Mouse (Mus musculus) heart, adult 2 months (tissue): ENCODE measurements around the gene Barx2. TPM values are rescaled to one million over a fixed set of nuclear protein-coding genes. Genes with fewer than 3 reads are reported as not detected.
A peak's percentile ranks its signal among the peaks of the same experiment; 100 is the strongest.
"Not testable (repeated sequence)": the region's sequence is repeated elsewhere in the genome, so short reads cannot be mapped to it uniquely, and the experiment has no call there.

ENCODE experiments used
- DNase-seq, 2 experiments: peaks; one replicate each; pipeline ENCODE4 v3.0.0; 2021
- H3K27ac ChIP-seq: fragments of 200-600 bp; 2 replicates; pipeline ENCODE4 v1.8.1; 2022
- H3K27me3 ChIP-seq: fragments of 200-500 bp; 2 replicates; pipeline ENCODE4 v1.6.1; 2012; ENCODE audit warnings: mild to moderate bottlenecking, low read length, inconsistent platforms, mixed read lengths; ENCODE audit not compliant: control insufficient read depth, insufficient read depth
- H3K36me3 ChIP-seq: fragments of 200-500 bp; 2 replicates; pipeline ENCODE4 v1.6.1; 2012; ENCODE audit warnings: low read length, inconsistent platforms; ENCODE audit not compliant: control insufficient read depth, insufficient read depth
- H3K4me1 ChIP-seq: fragments of 200-500 bp; 2 replicates; pipeline ENCODE4 v1.6.1; 2011; ENCODE audit warnings: low read length; ENCODE audit not compliant: control insufficient read depth, insufficient read depth
- H3K4me3 ChIP-seq: fragments of 200-600 bp; 2 replicates; pipeline ENCODE4 v1.8.1; 2022
- H3K79me2 ChIP-seq: fragments of 200-500 bp; replicated peaks from 2 replicates; pipeline ENCODE4 v1.6.1; 2012; ENCODE audit warnings: mild to moderate bottlenecking, inconsistent platforms, low read length, moderate library complexity, mixed read lengths; ENCODE audit not compliant: control insufficient read depth, insufficient read depth
- H3K9ac ChIP-seq: fragments of 200-500 bp; 2 replicates; pipeline ENCODE4 v1.6.1; 2012; ENCODE audit warnings: low read depth, mild to moderate bottlenecking, control low read depth, inconsistent platforms, low read length, mixed read lengths
- CTCF ChIP-seq: fragments of 200-600 bp; IDR thresholded peaks from 2 replicates; pipeline ENCODE4 v1.8.1; 2022; ENCODE audit warnings: antibody characterized with exemption, mild to moderate bottlenecking, moderate library complexity
- EP300 ChIP-seq: fragments of 200-500 bp; IDR thresholded peaks from 2 replicates; pipeline ENCODE4 v1.6.1; 2011; ENCODE audit warnings: low read depth, low read length, control low read depth; ENCODE audit not compliant: insufficient read depth
- POLR2A ChIP-seq: fragments of 200-500 bp; IDR thresholded peaks from 2 replicates; pipeline ENCODE4 v1.6.1; 2011; ENCODE audit warnings: mild to moderate bottlenecking, low read depth, low read length, control low read depth; ENCODE audit not compliant: insufficient read depth
- WGBS: fragments of 180-500 bp; shearing (Covaris S2); methylation state at CpG from one replicate; pipeline ENCODE4 v1.1.7; 2018; 5-methylcytosine and 5-hydroxymethylcytosine counted together
- intact Hi-C: fragments of 180-260 bp; cut with DNase I; formaldehyde crosslinking; loops from one replicate; pipeline ENCODE4 v1.15.1; 2025
- polyA plus RNA-seq: library from polyadenylated mRNA; depleted of rRNA; stranded (reverse); fragments of >200 nt; gene quantifications from 2 replicates; pipeline ENCODE4 v1.2.3, GENCODE M21; 2012
- total RNA-seq, 2 experiments: library from RNA; stranded (reverse); gene quantifications; 2 replicates each; pipeline ENCODE4 v1.2.3; 2021

Barx2 gene
- total and polyA plus RNA-seq, 3 experiments = 0.04 to 0.36 (median 0.13) TPM

DNA sequence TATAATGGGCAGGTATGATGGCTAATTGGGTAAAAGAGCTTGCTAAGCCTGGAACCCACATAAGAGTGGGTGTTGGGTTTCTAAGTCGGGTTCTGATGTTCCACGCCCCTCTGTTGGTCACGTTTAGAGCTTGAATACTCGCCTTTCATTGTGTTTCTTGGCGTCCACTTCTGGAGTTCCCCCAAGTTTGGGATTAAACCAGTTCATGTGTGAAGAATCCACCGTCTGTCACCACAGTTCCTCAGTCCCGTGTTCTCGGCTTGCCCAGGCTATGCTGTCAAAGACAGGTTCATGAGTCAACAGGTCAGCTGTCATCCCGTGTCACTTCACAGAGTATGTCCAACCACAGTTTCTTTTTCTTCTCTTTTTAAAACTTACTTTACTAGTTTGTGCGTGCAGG, 33.8 kb upstream of the Barx2 start:
- Histone ChIP-seq H3K4me3 (no peak overlapping the region), H3K9ac (no peak overlapping the region), H3K36me3 (no peaks in the 10 kb centered on the region), H3K27ac (no peak overlapping the region), H3K79me2 (no peaks in the 10 kb centered on the region), H3K4me1 (no peaks in the 10 kb centered on the region), H3K27me3 (no peaks in the 10 kb centered on the region)
- WGBS = 64% methylated on average over 10 of the region's 10 CpGs
- TF ChIP-seq CTCF (no peak), POLR2A (no peak)
- DNase-seq = no peak
- intact Hi-C loops = loop anchor here (1.0 to 10.0 kb wide), 2 partner anchors 212 to 398 kb away; partner anchors contain the start of gene Kcnj5

- H3K27ac ChIP-seq = no peak overlapping the region
- H3K4me1 ChIP-seq = no peaks in the 10 kb centered on the region
- H3K27me3 ChIP-seq = no peaks in the 10 kb centered on the region
- intact Hi-C loops = loop anchor here (10.0 kb wide), 1 partner anchor 402 kb away; the partner anchor contains the start of gene Kcnj5
- DNase-seq = no peak
- no peak for TF ChIP-seq POLR2A
- TF ChIP-seq CTCF = peak; percentile 71
- H3K36me3 ChIP-seq = no peaks in the 10 kb centered on the region
- no peak overlapping the region for H3K4me3 ChIP-seq
- 42% methylated on average over 1 of the region's 1 CpGs for WGBS
- H3K9ac ChIP-seq = no peak overlapping the region
- no peaks in the 10 kb centered on the region for H3K79me2 ChIP-seq
Measured at GRCm38 (mm10) chr9:31942334-31942733, 29.1 kb upstream of the Barx2 start.

DNA sequence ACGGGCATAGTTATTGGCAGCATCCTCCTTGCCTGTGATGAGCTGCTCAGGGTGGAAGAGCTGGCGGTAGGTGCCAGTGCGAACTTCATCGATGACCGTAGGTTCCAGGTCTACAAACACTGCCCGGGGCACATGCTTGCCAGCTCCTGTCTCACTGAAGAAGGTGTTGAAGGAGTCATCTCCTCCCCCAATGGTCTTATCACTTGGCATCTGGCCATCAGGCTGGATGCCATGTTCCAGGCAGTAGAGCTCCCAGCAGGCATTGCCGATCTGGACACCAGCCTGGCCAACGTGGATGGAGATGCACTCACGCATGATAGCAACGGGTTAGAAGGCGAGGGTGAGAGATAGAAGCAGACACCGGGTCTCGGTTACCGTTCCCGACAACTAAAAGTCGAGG, 23.2 kb upstream of the Barx2 start:
- H3K36me3 ChIP-seq, H3K27ac ChIP-seq, H3K27me3 ChIP-seq, H3K9ac ChIP-seq, H3K4me3 ChIP-seq, H3K4me1 ChIP-seq, intact Hi-C loops, H3K79me2 ChIP-seq: not testable (repeated sequence)
- peak; percentile 40 to 65 for DNase-seq
- 55% methylated on average over 15 of the region's 16 CpGs for WGBS

DNA sequence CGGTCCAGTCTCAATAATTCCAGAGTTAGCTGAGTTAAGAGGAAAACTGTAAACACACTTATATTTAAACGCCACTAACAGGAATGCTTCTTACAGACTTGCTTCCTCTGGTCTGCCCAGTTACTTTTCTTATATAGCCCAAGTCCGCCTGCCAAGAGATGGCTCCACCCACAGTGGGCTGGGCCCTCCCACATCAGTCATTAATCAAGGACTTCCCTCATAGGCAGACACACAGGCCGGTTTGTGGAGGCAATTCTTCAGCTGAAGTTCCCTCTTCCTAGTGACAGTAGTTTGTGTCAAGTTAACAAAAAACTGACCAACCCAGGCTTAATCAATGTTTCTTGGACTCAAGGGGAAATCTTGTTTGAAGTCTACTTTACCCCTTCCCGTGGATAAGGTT, 18.4 kb upstream of the Barx2 start:
- Histone ChIP-seq H3K27me3 (no peaks in the 10 kb centered on the region), H3K4me3 (no peak overlapping the region), H3K27ac (no peak overlapping the region), H3K9ac (no peak overlapping the region), H3K36me3 (no peaks in the 10 kb centered on the region), H3K4me1 (no peaks in the 10 kb centered on the region), H3K79me2 (no peaks in the 10 kb centered on the region)
- no peak for TF ChIP-seq CTCF
- intact Hi-C loops = no loop called here
- 49% methylated on average over 5 of the region's 5 CpGs for WGBS
- peak in 1 of 2 experiments; percentile 8 for DNase-seq

- TF ChIP-seq POLR2A = no peak
- TF ChIP-seq CTCF = no peak
- TF ChIP-seq EP300 = no peak
- H3K27ac ChIP-seq = no peak overlapping the region
- intact Hi-C loops = no loop called here
- DNase-seq = no peak
- WGBS = 69% methylated on average over 3 of the region's 3 CpGs
- H3K4me3 ChIP-seq = no peak overlapping the region
- no peaks in the 10 kb centered on the region for H3K27me3 ChIP-seq
- H3K4me1 ChIP-seq = no peaks in the 10 kb centered on the region
- H3K36me3 ChIP-seq = no peaks in the 10 kb centered on the region
- no peak overlapping the region for H3K9ac ChIP-seq
- no peaks in the 10 kb centered on the region for H3K79me2 ChIP-seq
Measured at GRCm38 (mm10) chr9:31931255-31931654, 18.0 kb upstream of the Barx2 start.

DNA sequence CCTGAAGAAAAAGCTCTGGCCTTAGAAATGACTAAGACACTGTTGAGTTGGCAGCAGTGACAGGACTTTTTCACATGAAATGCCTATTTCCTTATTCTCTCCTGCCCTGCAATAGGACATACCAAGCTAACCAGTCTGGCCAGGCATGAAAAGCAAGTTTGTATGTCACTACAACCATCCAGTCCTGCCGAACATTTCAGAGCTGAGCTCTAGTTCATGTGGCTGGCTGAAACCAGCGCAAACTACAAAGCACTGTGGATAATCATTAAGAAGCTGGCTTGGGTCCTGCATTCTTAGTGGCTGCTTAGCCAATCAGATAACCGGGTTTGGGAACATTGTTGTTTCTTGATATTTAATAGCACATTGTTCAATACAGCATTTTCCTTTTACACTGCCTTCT, 13.5 kb upstream of the Barx2 start:
- intact Hi-C loops = loop anchor here (1.0 kb wide), 1 partner anchor 367 kb away; no protein-coding TSS in a partner anchor
- H3K36me3 ChIP-seq = no peaks in the 10 kb centered on the region
- H3K27me3 ChIP-seq = no peaks in the 10 kb centered on the region; the same call in 1 of the 2 replicates
- TF ChIP-seq POLR2A (no peak), EP300 (no peak), CTCF (no peak)
- WGBS = 70% methylated on average over 3 of the region's 3 CpGs
- H3K9ac ChIP-seq = no peak overlapping the region
- no peak overlapping the region for H3K27ac ChIP-seq
- no peak for DNase-seq
- no peak overlapping the region for H3K4me3 ChIP-seq
- H3K79me2 ChIP-seq = no peaks in the 10 kb centered on the region
- peaks cover 1% of the 10 kb centered on the region; the same call in 1 of the 2 replicates for H3K4me1 ChIP-seq
